Mouse (Mus musculus) small intestine, adult 10 weeks (tissue): ENCODE measurements around the gene Nppc. TPM values are rescaled to one million over a fixed set of nuclear protein-coding genes. Genes with fewer than 3 reads are reported as not detected.

Experiments
- polyA plus RNA-seq: library from polyadenylated mRNA; stranded (reverse); fragments of 350-450 nt; fragmentation: Illumina TruSeq; extraction: RNeasy Lipid Tissue Mini Kit (QIAGEN cat#74804); gene quantifications from one replicate; pipeline ENCODE4 v1.2.3, GENCODE M21; 2014; ENCODE audit warnings: low replicate concordance

Nppc gene
- not detected for polyA plus RNA-seq

DNA sequence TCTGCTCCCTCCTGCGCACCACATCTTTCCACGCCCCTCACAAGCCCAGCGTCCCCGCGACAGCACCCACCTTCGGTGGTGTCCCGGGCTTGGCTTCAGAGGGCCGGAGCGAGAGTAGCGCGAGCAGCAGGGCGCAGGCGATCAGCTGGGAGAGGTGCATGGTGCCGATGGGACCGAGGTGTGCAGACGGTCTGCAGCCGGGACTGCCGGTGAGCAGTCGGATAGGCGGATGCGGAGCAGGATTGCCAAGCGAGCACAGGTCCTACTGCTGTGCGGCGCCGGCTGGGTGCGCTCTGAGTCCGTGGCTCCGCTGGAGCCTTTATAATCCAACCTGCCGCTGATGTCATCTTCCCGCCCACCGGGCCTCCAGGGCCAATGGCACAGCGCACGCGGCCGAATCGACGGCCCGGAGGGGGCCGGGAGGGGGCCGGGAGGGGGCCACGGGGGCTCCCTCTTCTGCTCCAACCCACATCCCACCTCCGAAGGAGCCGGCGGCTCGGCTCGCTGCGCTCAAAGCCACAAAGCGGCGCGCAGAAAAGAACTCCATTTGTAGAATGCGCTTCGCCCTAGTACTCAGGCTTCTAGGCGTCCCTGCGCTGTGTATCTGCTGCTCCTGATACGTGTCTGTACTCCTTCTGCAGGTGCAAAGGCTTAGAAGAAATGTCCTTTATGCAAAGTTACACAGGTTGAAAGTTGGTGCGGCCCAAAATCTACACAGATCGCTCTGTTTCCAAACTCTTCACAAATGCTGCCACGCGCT, at the start of gene Nppc:
Nppc (minus strand) TSS at position 293 of the 760 bp plus-strand sequence.

DNA sequence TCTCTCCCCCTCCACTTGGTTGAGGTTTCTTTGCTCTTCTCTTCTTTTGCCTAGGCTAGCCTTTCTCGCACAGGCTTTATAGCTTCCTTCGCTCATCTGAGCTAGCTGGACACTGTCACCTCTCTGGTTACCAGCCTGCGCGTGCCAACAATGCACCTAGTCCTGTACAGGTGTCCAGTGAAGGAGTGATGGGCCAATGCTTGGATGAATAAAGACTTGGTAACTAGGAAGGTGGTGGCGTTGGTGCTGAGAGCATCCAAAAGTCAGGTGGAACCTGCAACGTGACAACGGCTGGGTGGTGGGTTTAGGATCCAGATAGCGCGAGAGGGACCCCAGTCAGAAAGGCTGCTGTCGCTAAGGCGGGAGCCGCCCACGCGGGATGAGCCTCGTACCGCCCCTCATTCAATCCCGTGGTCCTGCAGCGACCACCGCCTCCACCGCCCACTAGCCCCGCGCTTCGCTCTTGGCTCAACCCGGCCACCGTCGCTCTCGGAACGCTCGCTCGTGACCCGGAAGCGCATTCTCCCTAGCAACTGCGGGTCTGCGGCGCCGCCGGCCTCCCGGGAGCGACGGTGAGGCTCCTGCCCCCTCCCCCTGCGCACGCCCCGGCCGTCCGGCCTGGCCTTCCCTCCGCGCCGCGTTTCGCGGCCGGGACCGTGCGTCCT, 33.1 kb upstream of the Nppc start, which contains the start of gene Dis3l2:
Dis3l2 (plus strand) TSS at position 509 of the 665 bp plus-strand sequence.

Other genes with a start within 250 kb of the Nppc start
- not detected for gene Nmur1, start 244.3 kb downstream of the Nppc start, polyA plus RNA-seq
- not detected for gene Tex44, start 244.2 kb downstream of the Nppc start, polyA plus RNA-seq
- gene Ptma, start 143.8 kb downstream of the Nppc start, polyA plus RNA-seq = 2,038 TPM
- 10.3 TPM for gene Pde6d, start 87.9 kb downstream of the Nppc start, polyA plus RNA-seq
- gene Cops7b, start 87.7 kb downstream of the Nppc start, polyA plus RNA-seq = 3.1 TPM
- gene Dis3l2, start 33.2 kb upstream of the Nppc start, polyA plus RNA-seq = 6.8 TPM